ENCODE assay signal across 16 mouse cellular contexts in genomic region chr12:111019086-111019485, GRCm38 (mm10).
"Had no signal": no experiment of that assay in that cellular context is flagged by ENCODE, and none has a peak within 500 bp of the region (broad histone marks: within the 10 kb centered on the region; RNA-seq: fewer than 3 reads in every experiment).

No protein-coding gene starts in this region.

- DNase-seq: retina, postnatal 1 day; right cerebral cortex, adult 18-20 months; right cerebral cortex, postnatal 14 days; right cerebral cortex, postnatal 25 days; right cerebral cortex, postnatal 4 days; spleen, adult 18-20 months; thymus, adult 18-20 months; thymus, adult 2 months; thymus, postnatal 14 days; thymus, postnatal 25 days; thymus, postnatal 36 days; thymus, postnatal 4 days had no signal

- H3K9ac ChIP-seq: neural tube, embryonic 13.5 days; neural tube, embryonic 15.5 days; stomach, embryonic 15.5 days had no signal

- H3K9me3 ChIP-seq: neural tube, embryonic 13.5 days; neural tube, embryonic 15.5 days; stomach, embryonic 15.5 days had no signal

- H3K36me3 ChIP-seq: neural tube, embryonic 13.5 days; neural tube, embryonic 15.5 days; stomach, embryonic 15.5 days had no signal

- H3K4me2 ChIP-seq: neural tube, embryonic 13.5 days; neural tube, embryonic 15.5 days; stomach, embryonic 15.5 days had no signal

- H3K27me3 ChIP-seq: neural tube, embryonic 13.5 days; neural tube, embryonic 15.5 days; stomach, embryonic 15.5 days had no signal

- H3K4me1 ChIP-seq: neural tube, embryonic 13.5 days; neural tube, embryonic 15.5 days; stomach, embryonic 15.5 days had no signal

- H3K4me3 ChIP-seq: neural tube, embryonic 13.5 days; neural tube, embryonic 15.5 days; stomach, embryonic 15.5 days had no signal

- H3K27ac ChIP-seq: neural tube, embryonic 13.5 days; neural tube, embryonic 15.5 days; stomach, embryonic 15.5 days; stomach, postnatal 0 days had no signal
